Mouse (Mus musculus): ENCODE data around the gene Nagpa. TPM values are rescaled to one million over a fixed set of nuclear protein-coding genes. Genes with fewer than 3 reads are reported as not detected.
A peak's percentile ranks its signal among the peaks of the same experiment; 100 is the strongest.

The Nagpa gene
- total RNA-seq, 2 experiments from 2014 or later: 35.2 to 82.1 TPM

- ATAC-seq (replicated peaks; ENCODE audit: poor library complexity): peak; percentile 76
Observed at GRCm38 (mm10) chr16:5202681-5203080, 1.1 kb downstream of the Nagpa start.

- ATAC-seq (replicated peaks; ENCODE audit: poor library complexity): peak; percentile 93
Observed at GRCm38 (mm10) chr16:5195080-5195479, 8.7 kb downstream of the Nagpa start.

- no peak for ATAC-seq (replicated peaks; ENCODE audit: poor library complexity)
Observed at GRCm38 (mm10) chr16:5186234-5186633, 17.6 kb downstream of the Nagpa start.

- no peak for ATAC-seq (replicated peaks; ENCODE audit: poor library complexity)
Observed at GRCm38 (mm10) chr16:5185691-5186090, 18.1 kb downstream of the Nagpa start.

- ATAC-seq (replicated peaks; ENCODE audit: poor library complexity): no peak
Observed at GRCm38 (mm10) chr16:5184956-5185355, 18.9 kb downstream of the Nagpa start.

- ATAC-seq (replicated peaks; ENCODE audit: poor library complexity): no peak
Observed at GRCm38 (mm10) chr16:5184101-5184500, 19.7 kb downstream of the Nagpa start.

GRCm38 (mm10) chr16:5183310-5183975 is 20.4 kb downstream of the Nagpa start:
- ATAC-seq (replicated peaks; ENCODE audit: poor library complexity): no peak

- no peak for ATAC-seq (replicated peaks; ENCODE audit: poor library complexity)
Observed at GRCm38 (mm10) chr16:5172636-5173035, 31.2 kb downstream of the Nagpa start.

GRCm38 (mm10) chr16:5168829-5169228 is 35.0 kb downstream of the Nagpa start:
- no peak for ATAC-seq (replicated peaks; ENCODE audit: poor library complexity)

GRCm38 (mm10) chr16:5168038-5168437 is 35.8 kb downstream of the Nagpa start:
- no peak for ATAC-seq (replicated peaks; ENCODE audit: poor library complexity)

GRCm38 (mm10) chr16:5164327-5164726 is 39.5 kb downstream of the Nagpa start:
- ATAC-seq (replicated peaks; ENCODE audit: poor library complexity): no peak

- ATAC-seq (replicated peaks; ENCODE audit: poor library complexity): no peak
Observed at GRCm38 (mm10) chr16:5159248-5159647, 44.6 kb downstream of the Nagpa start.

- ATAC-seq (replicated peaks; ENCODE audit: poor library complexity): no peak
Observed at GRCm38 (mm10) chr16:5157113-5157512, 46.7 kb downstream of the Nagpa start.

GRCm38 (mm10) chr16:5156495-5156894 is 47.3 kb downstream of the Nagpa start:
- no peak for ATAC-seq (replicated peaks; ENCODE audit: poor library complexity)

- no peak for ATAC-seq (replicated peaks; ENCODE audit: poor library complexity)
Observed at GRCm38 (mm10) chr16:5155014-5155413, 48.8 kb downstream of the Nagpa start.

- ATAC-seq (replicated peaks; ENCODE audit: poor library complexity): no peak
Observed at GRCm38 (mm10) chr16:5153299-5154026, 50.3 kb downstream of the Nagpa start.

GRCm38 (mm10) chr16:5150544-5150943 is 53.3 kb downstream of the Nagpa start:
- no peak for ATAC-seq (replicated peaks; ENCODE audit: poor library complexity)

- no peak for ATAC-seq (replicated peaks; ENCODE audit: poor library complexity)
Observed at GRCm38 (mm10) chr16:5147037-5147385, 56.8 kb downstream of the Nagpa start, which contains the start of gene Sec14l5. Gene Sec14l5, plus strand, starts transcription at chr16:5147109.

- ATAC-seq (replicated peaks; ENCODE audit: poor library complexity): peak; percentile 92
Observed at GRCm38 (mm10) chr16:5146367-5147036, 57.3 kb downstream of the Nagpa start.

- peak; percentile 80 for ATAC-seq (replicated peaks; ENCODE audit: poor library complexity)
Observed at GRCm38 (mm10) chr16:5145570-5145969, 58.2 kb downstream of the Nagpa start.

All from megakaryocyte progenitor cell, adult 5-6 weeks (primary cell).